Mouse (Mus musculus): Measurements from ENCODE around the gene Cyp2c23.

DNA sequence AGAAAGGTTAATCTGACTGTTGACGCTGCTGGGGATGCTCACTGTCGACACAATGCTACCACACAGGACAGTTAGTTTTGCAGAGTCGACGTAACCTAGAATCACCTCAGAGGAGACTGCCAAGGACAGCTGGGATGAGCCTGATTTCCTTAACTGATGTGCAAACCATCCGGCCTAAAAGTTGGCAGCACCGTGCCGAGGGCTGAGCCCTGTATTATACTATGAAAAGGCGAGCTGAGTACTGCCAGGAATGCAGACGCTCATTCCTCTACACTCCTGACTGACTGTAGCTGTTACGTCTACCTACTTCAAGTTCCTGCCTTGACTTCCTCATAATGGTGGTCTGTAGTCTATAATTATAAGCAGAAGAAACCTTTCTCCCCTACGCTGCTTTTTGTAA is 46.0 kb upstream of the Cyp2c23 start:
- no peak for TF ChIP-seq CTCF (IDR thresholded peaks at IDR 0.05; ENCODE audit: borderline replicate concordance, extremely low read depth, insufficient read depth, insufficient read length)
- no peak for TF ChIP-seq POLR2A (IDR thresholded peaks at IDR 0.05; ENCODE audit: borderline replicate concordance, extremely low read depth, insufficient read depth, insufficient read length, poor library complexity, severe bottlenecking)
